11 mouse cellular contexts compared by ENCODE assay signal in genomic region chr7:110706696-110707087, GRCm38 (mm10).
DNase-seq lines count a peak whose midpoint lies in the region; ATAC-seq and TF ChIP-seq lines count a peak whose summit lies in the region.
"Had no signal": no experiment of that assay in that cellular context is flagged by ENCODE, and none has a peak within 500 bp of the region (broad histone marks: within the 10 kb centered on the region; RNA-seq: fewer than 3 reads in every experiment).

No protein-coding gene starts in this region.

- H3K36me3 ChIP-seq in kidney, adult 2 months (ENCODE audit: control insufficient read depth, insufficient read depth, low read length), result no peaks in the 10 kb centered on the region
- H3K36me3 ChIP-seq in kidney, embryonic 16.5 days (ENCODE audit: insufficient read depth, low read length), result no peaks in the 10 kb centered on the region
- no peaks in the 10 kb centered on the region for H3K36me3 ChIP-seq in lung, embryonic 16.5 days (ENCODE audit: control insufficient read depth, insufficient read depth, low read length)
- H3K36me3 ChIP-seq: hindbrain, embryonic 10.5 days; midbrain, embryonic 15.5 days had no signal

- H3K4me1 ChIP-seq in kidney, adult 2 months (ENCODE audit: control insufficient read depth, insufficient read depth, low read length), result no peaks in the 10 kb centered on the region
- peaks cover 12% of the 10 kb centered on the region for H3K4me1 ChIP-seq in kidney, embryonic 16.5 days (ENCODE audit: insufficient read depth, low read length)
- H3K4me1 ChIP-seq in lung, embryonic 16.5 days (replicated peaks; ENCODE audit: control insufficient read depth, insufficient read depth, low read length), result peaks cover 18% of the 10 kb centered on the region
- H3K4me1 ChIP-seq: midbrain, embryonic 15.5 days had no signal

- TF ChIP-seq POLR2A in kidney, adult 2 months (IDR thresholded peaks at IDR 0.05; ENCODE audit: low read depth, low read length), result no peak

- 24% methylated on average over 10 of the region's 10 CpGs for WGBS in kidney, adult 2 months
- 17% methylated on average over 10 of the region's 10 CpGs for WGBS in kidney, embryonic 16.5 days
- 38% methylated on average over 10 of the region's 10 CpGs for WGBS in lung, embryonic 16.5 days

- H3K4me2 ChIP-seq in kidney, embryonic 16.5 days (replicated peaks; ENCODE audit: low read depth, low read length), result no peak overlapping the region
- no peak overlapping the region for H3K4me2 ChIP-seq in lung, embryonic 16.5 days (ENCODE audit: low read depth, low read length)
- H3K4me2 ChIP-seq: midbrain, embryonic 15.5 days had no signal

- no peak for ATAC-seq in kidney, embryonic 16.5 days (ENCODE audit: low FRiP score, low TSS enrichment)
- peak; percentile 41 for ATAC-seq in lung, embryonic 16.5 days (ENCODE audit: low read depth)
- ATAC-seq: midbrain, embryonic 15.5 days had no signal

- no peaks in the 10 kb centered on the region for H3K27me3 ChIP-seq in kidney, adult 2 months (replicated peaks; ENCODE audit: control insufficient read depth, insufficient read depth, low read length)
- no peaks in the 10 kb centered on the region for H3K27me3 ChIP-seq in kidney, embryonic 16.5 days (ENCODE audit: insufficient read depth, low read length)
- H3K27me3 ChIP-seq in lung, embryonic 16.5 days (ENCODE audit: control insufficient read depth, insufficient read depth, low read depth, low read length), result no peaks in the 10 kb centered on the region
- H3K27me3 ChIP-seq: midbrain, embryonic 15.5 days had no signal

- no peak overlapping the region for H3K27ac ChIP-seq in kidney, adult 2 months (ENCODE audit: insufficient read depth, low read depth, low read length)
- no peak overlapping the region; the same call in 1 of the 2 replicates for H3K27ac ChIP-seq in kidney, embryonic 16.5 days (ENCODE audit: low read length)
- H3K27ac ChIP-seq in lung, embryonic 16.5 days (ENCODE audit: low read length), result peak overlapping the region; percentile 69
- H3K27ac ChIP-seq: hindbrain, embryonic 10.5 days; midbrain, embryonic 15.5 days had no signal

- H3K4me3 ChIP-seq in kidney, adult 2 months (ENCODE audit: insufficient read depth, low read depth, low read length), result no peak overlapping the region
- H3K4me3 ChIP-seq in kidney, embryonic 16.5 days (ENCODE audit: low read length), result no peak overlapping the region
- no peak overlapping the region for H3K4me3 ChIP-seq in lung, embryonic 16.5 days (ENCODE audit: low read length)
- H3K4me3 ChIP-seq: hindbrain, embryonic 10.5 days; midbrain, embryonic 15.5 days had no signal

- no peak overlapping the region for H3K9ac ChIP-seq in kidney, embryonic 16.5 days (replicated peaks; ENCODE audit: low read length)
- H3K9ac ChIP-seq in lung, embryonic 16.5 days (ENCODE audit: low read length), result no peak overlapping the region
- H3K9ac ChIP-seq: midbrain, embryonic 15.5 days had no signal

- peaks cover 5% of the 10 kb centered on the region for H3K9me3 ChIP-seq in kidney, embryonic 16.5 days (ENCODE audit: low read length)
- H3K9me3 ChIP-seq in lung, embryonic 16.5 days (ENCODE audit: control insufficient read depth, low read length), result no peaks in the 10 kb centered on the region; the same call in 1 of the 2 replicates
- H3K9me3 ChIP-seq: midbrain, embryonic 15.5 days had no signal

- no peak for TF ChIP-seq CTCF in kidney, adult 2 months (conservative IDR thresholded peaks at IDR 0.05; ENCODE audit: insufficient read depth, insufficient read length, low read depth, low read length)

- intact Hi-C loops in left cerebral cortex, postnatal 25 days (cut with DNase I), result no loop called here

- DNase-seq in kidney, adult 2 months, result peak; percentile 63
- DNase-seq in Muller cell, postnatal 12 days (ENCODE audit: inconsistent ontology term), result peak; percentile 85
- DNase-seq in gastrocnemius, postnatal 25 days, result peak; percentile 86
- DNase-seq in thymus, postnatal 0 days (ENCODE audit: low spot score), result no peak
- no peak for DNase-seq in cerebellum, adult 11-12 months
- DNase-seq in left cerebral cortex, postnatal 25 days (ENCODE audit: low spot score in 2 of 2), result no peak
- DNase-seq: adrenal gland, postnatal 14 days had no signal

Comparison
In these comparisons a context has a peak if more than half of its experiments do, and no peak if none do; other contexts are left out.
1. DNase-seq: peak in kidney, adult 2 months (single experiment), Muller cell, postnatal 12 days (single experiment) and gastrocnemius, postnatal 25 days (single experiment); none in thymus, postnatal 0 days (single experiment), cerebellum, adult 11-12 months (single experiment) and left cerebral cortex, postnatal 25 days (0 of 2).